Mouse (Mus musculus) megakaryocyte-erythroid progenitor cell, adult 5 weeks (primary cell): ENCODE measurements around the gene Aldh1a7. TPM values are rescaled to one million over a fixed set of nuclear protein-coding genes. Genes with fewer than 3 reads are reported as not detected.

Source experiments
- polyA plus RNA-seq: library from polyadenylated mRNA; stranded (reverse); fragments of >175 nt; gene quantifications from 2 replicates; pipeline ENCODE4 v1.2.3, GENCODE M21; 2012

Aldh1a7 gene
- 0.28 and 0.32 TPM in 2 replicates for polyA plus RNA-seq

DNA sequence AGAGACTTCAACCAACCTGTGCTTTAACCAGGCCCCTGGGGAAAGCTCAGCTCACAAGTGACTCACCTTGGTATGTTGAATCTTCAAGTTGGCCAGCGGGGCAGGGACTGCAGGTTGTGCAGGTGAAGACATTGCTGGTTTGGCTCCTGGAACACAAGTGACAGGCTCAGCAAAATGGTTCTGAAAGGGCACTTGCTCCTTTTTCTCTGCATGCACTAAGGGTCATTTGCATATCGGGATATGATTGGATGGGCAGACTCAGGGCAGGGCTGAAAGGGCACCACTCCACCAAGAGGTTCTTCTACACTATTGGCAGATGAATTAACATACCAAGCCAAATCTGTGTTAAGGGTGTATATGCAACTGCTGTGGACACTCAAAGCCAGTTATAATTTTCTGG is at the start of gene Aldh1a7:
Gene Aldh1a7 (minus strand): TSS at position 182 of the 400 bp plus-strand sequence.

Other genes starting within 250 kb of the Aldh1a7 start
- 1.2 and 1.6 TPM in 2 replicates for gene Aldh1a1, start 234.8 kb downstream of the Aldh1a7 start, polyA plus RNA-seq
- gene Tmc1, start 226.6 kb upstream of the Aldh1a7 start, polyA plus RNA-seq: not detected in 2 replicates